Mouse (Mus musculus) kidney, adult 2 months (tissue): ENCODE results near the gene Rnh1. TPM values are rescaled to one million over a fixed set of nuclear protein-coding genes. Genes with fewer than 3 reads are reported as not detected.

Source experiments
- DNase-seq: peaks from one replicate; pipeline ENCODE4 v3.0.0; 2021
- H3K27ac ChIP-seq: fragments of 200-500 bp; 2 replicates; pipeline ENCODE4 v1.5.1; 2012; ENCODE audit warnings: low read depth, low read length, control low read depth, inconsistent platforms; ENCODE audit not compliant: insufficient read depth
- H3K27me3 ChIP-seq: fragments of 200-500 bp; replicated peaks from 2 replicates; pipeline ENCODE4 v1.6.1; 2012; ENCODE audit warnings: mild to moderate bottlenecking, moderate library complexity, low read length, inconsistent platforms; ENCODE audit not compliant: control insufficient read depth, insufficient read depth
- H3K36me3 ChIP-seq: fragments of 200-500 bp; 2 replicates; pipeline ENCODE4 v1.6.1; 2012; ENCODE audit warnings: mild to moderate bottlenecking, moderate library complexity, low read length, inconsistent platforms; ENCODE audit not compliant: control insufficient read depth, insufficient read depth
- H3K4me1 ChIP-seq: fragments of 200-500 bp; 2 replicates; pipeline ENCODE4 v1.6.1; 2011; ENCODE audit warnings: low read length; ENCODE audit not compliant: control insufficient read depth, insufficient read depth
- H3K4me3 ChIP-seq: fragments of 200-500 bp; 2 replicates; pipeline ENCODE4 v1.5.1; 2011; ENCODE audit warnings: mild to moderate bottlenecking, low read depth, low read length, control low read depth; ENCODE audit not compliant: insufficient read depth
- CTCF ChIP-seq: fragments of 200-500 bp; conservative IDR thresholded peaks from 2 replicates; pipeline ENCODE4 v1.5.1; 2011; ENCODE audit warnings: low read depth, mild to moderate bottlenecking, control low read depth, low read length, moderate library complexity, mixed read lengths; ENCODE audit not compliant: insufficient read depth, insufficient read length
- POLR2A ChIP-seq: fragments of 200-500 bp; IDR thresholded peaks from one replicate; pipeline ENCODE4 v1.6.1; 2011; ENCODE audit warnings: low read depth, low read length, control low read depth
- WGBS: fragments of 180-500 bp; shearing (Covaris S2); methylation state at CpG from one replicate; pipeline ENCODE4 v1.1.7; 2018; 5-methylcytosine and 5-hydroxymethylcytosine counted together
- polyA plus RNA-seq: library from polyadenylated mRNA; depleted of rRNA; stranded (reverse); fragments of >200 nt; gene quantifications from 2 replicates; pipeline ENCODE4 v1.2.3, GENCODE M21; 2012

The Rnh1 gene
- polyA plus RNA-seq, 1 experiment = 190 TPM

DNA sequence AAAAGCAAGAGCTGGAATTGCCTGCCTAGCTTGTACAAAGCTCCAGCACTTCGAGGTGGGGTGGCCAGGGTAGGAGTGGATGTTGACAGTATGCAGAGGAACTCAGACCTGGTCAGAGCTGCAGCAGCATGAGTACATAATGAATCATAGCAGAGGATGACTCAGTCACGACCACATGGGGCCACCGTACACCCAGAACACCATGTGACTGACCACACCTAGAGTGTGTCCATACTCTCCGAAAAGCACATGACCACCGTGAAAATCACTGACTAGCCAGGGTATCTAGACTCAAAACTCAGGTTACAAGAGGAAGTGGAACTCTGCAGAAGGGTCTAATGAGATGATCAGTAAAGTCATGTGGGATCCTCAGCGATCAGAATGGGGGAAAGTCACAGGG, 7.8 kb downstream of the Rnh1 start:
- WGBS = 77% methylated on average over 6 of the region's 6 CpGs
- H3K4me1 ChIP-seq = peaks cover 7% of the 10 kb centered on the region; the same call in 1 of the 2 replicates
- H3K36me3 ChIP-seq = no peaks in the 10 kb centered on the region; the same call in none of the 2 replicates
- H3K27ac ChIP-seq = no peak overlapping the region
- no peaks in the 10 kb centered on the region for H3K27me3 ChIP-seq
- DNase-seq = no peak
- no peak for TF ChIP-seq POLR2A
- TF ChIP-seq CTCF = no peak
- H3K4me3 ChIP-seq = no peak overlapping the region

GRCm38 (mm10) chr7:141164397-141164796, 8.3 kb downstream of the Rnh1 start:
- no peak for TF ChIP-seq POLR2A
- Histone ChIP-seq H3K4me1 (peaks cover 7% of the 10 kb centered on the region; the same call in 1 of the 2 replicates), H3K27ac (no peak overlapping the region), H3K36me3 (peaks cover 1% of the 10 kb centered on the region), H3K4me3 (no peak overlapping the region), H3K27me3 (no peaks in the 10 kb centered on the region)
- WGBS = 95% methylated on average over 7 of the region's 7 CpGs
- no peak for DNase-seq

DNA sequence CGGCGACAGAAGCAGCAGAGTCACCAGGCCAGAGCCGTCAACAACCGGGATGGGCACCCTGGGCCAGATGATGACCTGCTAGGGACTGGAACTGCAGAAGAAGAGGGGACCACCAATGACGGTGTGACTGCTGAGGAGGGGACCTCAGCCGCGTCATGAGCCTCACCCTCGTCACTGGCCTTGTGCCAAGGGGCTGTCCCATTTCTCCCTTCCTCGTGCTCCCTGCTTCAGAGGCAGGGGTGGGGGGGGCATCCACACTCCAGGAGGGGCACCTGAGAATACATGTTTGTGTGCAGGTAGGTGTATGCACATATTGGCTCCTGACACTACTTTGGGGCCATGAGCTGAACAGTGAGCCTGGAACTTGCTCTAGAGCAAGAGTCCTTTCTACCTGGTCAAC, 17.3 kb downstream of the Rnh1 start:
- 0 out of 2 replicates have a peak, but pooled peaks cover 1% of the 10 kb centered on the region for H3K36me3 ChIP-seq
- no peaks in the 10 kb centered on the region for H3K27me3 ChIP-seq
- no peak overlapping the region for H3K4me3 ChIP-seq
- no peak overlapping the region for H3K27ac ChIP-seq
- TF ChIP-seq POLR2A = no peak
- no peak for TF ChIP-seq CTCF
- no peaks in the 10 kb centered on the region for H3K4me1 ChIP-seq
- 75% methylated on average over 9 of the region's 9 CpGs for WGBS
- DNase-seq = no peak

DNA sequence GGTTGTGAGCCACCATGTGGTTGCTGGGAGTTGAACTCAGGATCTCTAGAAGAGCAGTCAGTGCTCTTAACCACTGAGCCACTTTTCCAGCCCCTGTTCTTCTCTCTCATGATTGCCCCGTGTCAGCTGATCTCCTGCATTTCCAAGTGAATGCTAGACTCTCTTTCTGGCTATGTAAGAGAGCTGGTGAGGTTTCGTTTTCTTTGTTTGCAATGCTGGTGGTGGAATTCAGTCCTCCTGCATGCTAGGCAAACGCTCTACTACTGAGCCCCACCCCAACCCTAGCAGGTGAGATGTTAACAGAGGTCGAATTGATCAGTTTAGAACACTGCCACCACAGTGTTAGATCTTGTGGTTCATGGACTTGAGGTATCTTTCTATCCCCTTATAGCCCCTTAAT, 24.0 kb downstream of the Rnh1 start:
- Histone ChIP-seq H3K36me3 (no peaks in the 10 kb centered on the region), H3K4me1 (no peaks in the 10 kb centered on the region), H3K27me3 (no peaks in the 10 kb centered on the region), H3K27ac (no peak overlapping the region), H3K4me3 (no peak overlapping the region)
- DNase-seq = no peak
- WGBS = 80% methylated on average over 4 of the region's 4 CpGs
- TF ChIP-seq CTCF = no peak
- no peak for TF ChIP-seq POLR2A

- H3K4me1 ChIP-seq = no peaks in the 10 kb centered on the region
- no peak for DNase-seq
- no peak for TF ChIP-seq CTCF
- TF ChIP-seq POLR2A = no peak
- H3K27me3 ChIP-seq = no peaks in the 10 kb centered on the region
- WGBS = 78% methylated on average over 6 of the region's 6 CpGs
- H3K27ac ChIP-seq = no peak overlapping the region
- H3K4me3 ChIP-seq = no peak overlapping the region
- H3K36me3 ChIP-seq = no peaks in the 10 kb centered on the region
Measured at GRCm38 (mm10) chr7:141147044-141147443, 25.6 kb downstream of the Rnh1 start.

GRCm38 (mm10) chr7:141146043-141146595, 26.5 kb downstream of the Rnh1 start:
- Histone ChIP-seq H3K4me3 (no peak overlapping the region), H3K27me3 (no peaks in the 10 kb centered on the region), H3K36me3 (no peaks in the 10 kb centered on the region), H3K27ac (no peak overlapping the region), H3K4me1 (no peaks in the 10 kb centered on the region)
- 95% methylated on average over 12 of the region's 12 CpGs for WGBS
- no peak for DNase-seq
- TF ChIP-seq CTCF = no peak
- TF ChIP-seq POLR2A = no peak

- no peak overlapping the region for H3K4me3 ChIP-seq
- 76% methylated on average over 1 of the region's 1 CpGs for WGBS
- H3K4me1 ChIP-seq = no peaks in the 10 kb centered on the region
- H3K36me3 ChIP-seq = no peaks in the 10 kb centered on the region
- no peak overlapping the region for H3K27ac ChIP-seq
- H3K27me3 ChIP-seq = no peaks in the 10 kb centered on the region
- no peak for TF ChIP-seq CTCF
- no peak for TF ChIP-seq POLR2A
- no peak for DNase-seq
Measured at GRCm38 (mm10) chr7:141145403-141145802, 27.3 kb downstream of the Rnh1 start.
